Mouse (Mus musculus): Measurements from ENCODE around the gene Dtx4. TPM values are rescaled to one million over a fixed set of nuclear protein-coding genes. Genes with fewer than 3 reads are reported as not detected.

Dtx4 gene
- polyA plus RNA-seq, 1 experiment from 2014 or later: 1.8 TPM

GRCm38 (mm10) chr19:12537168-12537567, 35.9 kb upstream of the Dtx4 start:
- Histone ChIP-seq H3K27me3 (ENCODE audit: control insufficient read depth, insufficient read depth, low read length) (no peaks in the 10 kb centered on the region), H3K36me3 (ENCODE audit: control insufficient read depth, insufficient read depth, low read length) (no peaks in the 10 kb centered on the region), H3K9me3 (ENCODE audit: control insufficient read depth, low read length) (no peaks in the 10 kb centered on the region), H3K27ac (replicated peaks in 1 of 2; ENCODE audit: control insufficient read depth in 1 of 2, insufficient read depth in 1 of 2, low read depth in 2 of 2, low read length in 2 of 2) (no peak overlapping the region), H3K9ac (ENCODE audit: low read length) (no peak overlapping the region), H3K4me1 (ENCODE audit: control insufficient read depth in 2 of 2, insufficient read depth in 2 of 2, low read length in 2 of 2) (no peaks in the 10 kb centered on the region), H3K4me2 (ENCODE audit: low read length) (no peak overlapping the region), H3K4me3 (ENCODE audit: control insufficient read depth in 1 of 2, insufficient read depth in 1 of 2, low read depth in 1 of 2, low read length in 2 of 2) (no peak overlapping the region)
- ATAC-seq (ENCODE audit: insufficient number of reproducible peaks, insufficient read depth, low FRiP score, low read depth): no peak

- Histone ChIP-seq H3K27me3 (ENCODE audit: control insufficient read depth, insufficient read depth, low read length) (no peaks in the 10 kb centered on the region), H3K4me1 (ENCODE audit: control insufficient read depth in 2 of 2, insufficient read depth in 2 of 2, low read length in 2 of 2) (no peaks in the 10 kb centered on the region), H3K4me3 (ENCODE audit: control insufficient read depth in 1 of 2, insufficient read depth in 1 of 2, low read depth in 1 of 2, low read length in 2 of 2) (no peak overlapping the region), H3K9me3 (ENCODE audit: control insufficient read depth, low read length) (no peaks in the 10 kb centered on the region), H3K36me3 (ENCODE audit: control insufficient read depth, insufficient read depth, low read length) (no peaks in the 10 kb centered on the region), H3K27ac (replicated peaks in 1 of 2; ENCODE audit: control insufficient read depth in 1 of 2, insufficient read depth in 1 of 2, low read depth in 2 of 2, low read length in 2 of 2) (no peak overlapping the region), H3K4me2 (ENCODE audit: low read length) (no peak overlapping the region), H3K9ac (ENCODE audit: low read length) (no peak overlapping the region)
- no peak for ATAC-seq (ENCODE audit: insufficient number of reproducible peaks, insufficient read depth, low FRiP score, low read depth)
- 42% methylated on average over 4 of the region's 4 CpGs for WGBS
These were observed 22.1 kb upstream of the Dtx4 start for GRCm38 (mm10) chr19:12523377-12523776.

GRCm38 (mm10) chr19:12518541-12518890, 17.3 kb upstream of the Dtx4 start:
- H3K9ac ChIP-seq (ENCODE audit: low read length): no peak overlapping the region; the same call in 1 of the 2 replicates
- H3K27me3 ChIP-seq (ENCODE audit: control insufficient read depth, insufficient read depth, low read length): no peaks in the 10 kb centered on the region
- H3K36me3 ChIP-seq (ENCODE audit: control insufficient read depth, insufficient read depth, low read length): no peaks in the 10 kb centered on the region
- no peak for ATAC-seq (ENCODE audit: insufficient number of reproducible peaks, insufficient read depth, low FRiP score, low read depth)
- H3K9me3 ChIP-seq (ENCODE audit: control insufficient read depth, low read length): no peaks in the 10 kb centered on the region
- peak overlapping the region in 1 of 2 experiments; percentile 42; a peak in 3 of 4 replicates for H3K4me3 ChIP-seq (ENCODE audit: control insufficient read depth in 1 of 2, insufficient read depth in 1 of 2, low read depth in 1 of 2, low read length in 2 of 2)
- no peak overlapping the region for H3K27ac ChIP-seq (replicated peaks in 1 of 2; ENCODE audit: control insufficient read depth in 1 of 2, insufficient read depth in 1 of 2, low read depth in 2 of 2, low read length in 2 of 2)
- H3K4me2 ChIP-seq (ENCODE audit: low read length): peak overlapping the region; percentile 75
- H3K4me1 ChIP-seq (ENCODE audit: control insufficient read depth in 2 of 2, insufficient read depth in 2 of 2, low read length in 2 of 2): no peaks in the 10 kb centered on the region

- H3K9me3 ChIP-seq (ENCODE audit: control insufficient read depth, low read length): no peaks in the 10 kb centered on the region
- WGBS: 2% methylated on average over 16 of the region's 16 CpGs
- H3K4me2 ChIP-seq (ENCODE audit: low read length): peak overlapping the region; percentile 75
- no peak overlapping the region for H3K27ac ChIP-seq (replicated peaks in 1 of 2; ENCODE audit: control insufficient read depth in 1 of 2, insufficient read depth in 1 of 2, low read depth in 2 of 2, low read length in 2 of 2)
- H3K4me3 ChIP-seq (ENCODE audit: control insufficient read depth in 1 of 2, insufficient read depth in 1 of 2, low read depth in 1 of 2, low read length in 2 of 2): peak overlapping the region; percentile 42 to 57
- H3K9ac ChIP-seq (ENCODE audit: low read length): peak overlapping the region; percentile 73
- no peaks in the 10 kb centered on the region for H3K27me3 ChIP-seq (ENCODE audit: control insufficient read depth, insufficient read depth, low read length)
- ATAC-seq (ENCODE audit: insufficient number of reproducible peaks, insufficient read depth, low FRiP score, low read depth): no peak
- H3K36me3 ChIP-seq (ENCODE audit: control insufficient read depth, insufficient read depth, low read length): no peaks in the 10 kb centered on the region
- no peaks in the 10 kb centered on the region for H3K4me1 ChIP-seq (ENCODE audit: control insufficient read depth in 2 of 2, insufficient read depth in 2 of 2, low read length in 2 of 2)
These were observed 16.7 kb upstream of the Dtx4 start for GRCm38 (mm10) chr19:12517671-12518540.

GRCm38 (mm10) chr19:12514621-12515020, 13.4 kb upstream of the Dtx4 start:
- Histone ChIP-seq H3K27ac (replicated peaks in 1 of 2; ENCODE audit: control insufficient read depth in 1 of 2, insufficient read depth in 1 of 2, low read depth in 2 of 2, low read length in 2 of 2) (no peak overlapping the region), H3K27me3 (ENCODE audit: control insufficient read depth, insufficient read depth, low read length) (no peaks in the 10 kb centered on the region), H3K4me3 (ENCODE audit: control insufficient read depth in 1 of 2, insufficient read depth in 1 of 2, low read depth in 1 of 2, low read length in 2 of 2) (no peak overlapping the region), H3K4me1 (ENCODE audit: control insufficient read depth in 2 of 2, insufficient read depth in 2 of 2, low read length in 2 of 2) (no peaks in the 10 kb centered on the region), H3K9me3 (ENCODE audit: control insufficient read depth, low read length) (no peaks in the 10 kb centered on the region), H3K9ac (ENCODE audit: low read length) (no peak overlapping the region), H3K36me3 (ENCODE audit: control insufficient read depth, insufficient read depth, low read length) (no peaks in the 10 kb centered on the region), H3K4me2 (ENCODE audit: low read length) (no peak overlapping the region)
- ATAC-seq (ENCODE audit: insufficient number of reproducible peaks, insufficient read depth, low FRiP score, low read depth): no peak

- no peaks in the 10 kb centered on the region for H3K9me3 ChIP-seq (ENCODE audit: control insufficient read depth, low read length)
- peaks cover 23% of the 10 kb centered on the region for H3K27me3 ChIP-seq (ENCODE audit: control insufficient read depth, insufficient read depth, low read length)
- no peak overlapping the region for H3K27ac ChIP-seq (replicated peaks in 1 of 2; ENCODE audit: control insufficient read depth in 1 of 2, insufficient read depth in 1 of 2, low read depth in 2 of 2, low read length in 2 of 2)
- 0 out of 4 replicates have a peak, but pooled peaks cover 0 to 5% of the 10 kb centered on the region in 2 experiments for H3K4me1 ChIP-seq (ENCODE audit: control insufficient read depth in 2 of 2, insufficient read depth in 2 of 2, low read length in 2 of 2)
- no peak overlapping the region for H3K4me2 ChIP-seq (ENCODE audit: low read length)
- 80% methylated on average over 7 of the region's 7 CpGs for WGBS
- H3K4me3 ChIP-seq (ENCODE audit: control insufficient read depth in 1 of 2, insufficient read depth in 1 of 2, low read depth in 1 of 2, low read length in 2 of 2): no peak overlapping the region
- H3K9ac ChIP-seq (ENCODE audit: low read length): no peak overlapping the region
- ATAC-seq (ENCODE audit: insufficient number of reproducible peaks, insufficient read depth, low FRiP score, low read depth): no peak
- no peaks in the 10 kb centered on the region for H3K36me3 ChIP-seq (ENCODE audit: control insufficient read depth, insufficient read depth, low read length)
These were observed 1.5 kb upstream of the Dtx4 start for GRCm38 (mm10) chr19:12502756-12503155.

- ATAC-seq (ENCODE audit: insufficient number of reproducible peaks, insufficient read depth, low FRiP score, low read depth): peak; percentile 61
- Histone ChIP-seq H3K4me3 (ENCODE audit: control insufficient read depth in 1 of 2, insufficient read depth in 1 of 2, low read depth in 1 of 2, low read length in 2 of 2) (peak overlapping the region; percentile 53 to 73), H3K27ac (replicated peaks in 1 of 2; ENCODE audit: control insufficient read depth in 1 of 2, insufficient read depth in 1 of 2, low read depth in 2 of 2, low read length in 2 of 2) (peak overlapping the region in 1 of 2 experiments; percentile 44; a peak in 1 of 4 replicates), H3K4me2 (ENCODE audit: low read length) (peak overlapping the region; percentile 100), H3K36me3 (ENCODE audit: control insufficient read depth, insufficient read depth, low read length) (no peaks in the 10 kb centered on the region), H3K27me3 (ENCODE audit: control insufficient read depth, insufficient read depth, low read length) (peaks cover 23% of the 10 kb centered on the region), H3K9me3 (ENCODE audit: control insufficient read depth, low read length) (no peaks in the 10 kb centered on the region), H3K4me1 (ENCODE audit: control insufficient read depth in 2 of 2, insufficient read depth in 2 of 2, low read length in 2 of 2) (0 out of 4 replicates have a peak, but pooled peaks cover 0 to 5% of the 10 kb centered on the region in 2 experiments), H3K9ac (ENCODE audit: low read length) (peak overlapping the region; percentile 77)
- under 1% methylated on average over 37 of the region's 38 CpGs for WGBS
These were observed 358 bp downstream of the Dtx4 start for GRCm38 (mm10) chr19:12500881-12501311.
